Mouse (Mus musculus): Measurements from ENCODE around the gene Cep83. TPM values are rescaled to one million over a fixed set of nuclear protein-coding genes. Genes with fewer than 3 reads are reported as not detected.

The Cep83 gene
- polyA plus RNA-seq, 1 experiment from 2014 or later, result 22.5 TPM

GRCm38 (mm10) chr10:94734829-94735228, 46.4 kb downstream of the Cep83 start:
- Histone ChIP-seq H3K9ac (ENCODE audit: low read depth, low read length) (no peak overlapping the region), H3K4me3 (ENCODE audit: low read depth, low read length) (no peak overlapping the region), H3K27me3 (replicated peaks; ENCODE audit: control insufficient read depth, insufficient read depth, low read length) (no peaks in the 10 kb centered on the region), H3K9me3 (ENCODE audit: control insufficient read depth, low read length) (no peaks in the 10 kb centered on the region), H3K4me1 (ENCODE audit: control insufficient read depth, insufficient read depth, low read length) (no peaks in the 10 kb centered on the region), H3K4me2 (ENCODE audit: low read depth, low read length) (no peak overlapping the region), H3K36me3 (ENCODE audit: control insufficient read depth, insufficient read depth, low read length) (no peaks in the 10 kb centered on the region), H3K27ac (replicated peaks; ENCODE audit: low read depth, low read length) (no peak overlapping the region)
- WGBS, result over 99% methylated on average over 3 of the region's 3 CpGs
- ATAC-seq (ENCODE audit: low read depth), result no peak
- DNase-seq (ENCODE audit: low spot score), result no peak

GRCm38 (mm10) chr10:94740221-94740620, 51.8 kb downstream of the Cep83 start:
- no peak for ATAC-seq (ENCODE audit: low read depth)
- Histone ChIP-seq H3K4me3 (ENCODE audit: low read depth, low read length) (no peak overlapping the region), H3K9me3 (ENCODE audit: control insufficient read depth, low read length) (no peaks in the 10 kb centered on the region), H3K4me2 (ENCODE audit: low read depth, low read length) (no peak overlapping the region), H3K36me3 (ENCODE audit: control insufficient read depth, insufficient read depth, low read length) (no peaks in the 10 kb centered on the region), H3K9ac (ENCODE audit: low read depth, low read length) (no peak overlapping the region), H3K4me1 (ENCODE audit: control insufficient read depth, insufficient read depth, low read length) (no peaks in the 10 kb centered on the region), H3K27ac (replicated peaks; ENCODE audit: low read depth, low read length) (no peak overlapping the region), H3K27me3 (replicated peaks; ENCODE audit: control insufficient read depth, insufficient read depth, low read length) (no peaks in the 10 kb centered on the region)
- DNase-seq (ENCODE audit: low spot score), result no peak
- 70% methylated on average over 2 of the region's 2 CpGs for WGBS

DNA sequence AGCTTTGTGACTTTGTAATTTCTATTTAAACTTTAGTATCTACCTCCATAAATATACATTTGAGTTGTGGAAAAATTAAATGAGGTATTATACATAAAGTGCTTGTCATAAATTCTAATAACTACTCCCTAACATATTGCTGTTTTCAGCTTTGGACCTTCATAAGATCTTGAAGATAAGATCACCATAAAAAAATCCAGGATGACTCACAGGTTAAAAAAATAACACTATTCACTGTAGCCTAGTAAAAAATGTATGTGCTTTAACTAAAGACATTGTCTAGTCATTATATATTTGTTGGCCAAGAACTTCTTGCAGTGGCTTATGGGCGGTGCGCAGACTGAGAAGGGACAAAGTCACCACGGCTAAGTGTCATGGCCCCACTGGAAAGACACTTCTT, 53.0 kb downstream of the Cep83 start:
- ATAC-seq (ENCODE audit: low read depth) (no peak), DNase-seq (ENCODE audit: low spot score) (no peak)
- H3K4me1 ChIP-seq (ENCODE audit: control insufficient read depth, insufficient read depth, low read length), result no peaks in the 10 kb centered on the region
- H3K9ac ChIP-seq (ENCODE audit: low read depth, low read length), result no peak overlapping the region
- H3K4me3 ChIP-seq (ENCODE audit: low read depth, low read length), result no peak overlapping the region
- H3K27me3 ChIP-seq (replicated peaks; ENCODE audit: control insufficient read depth, insufficient read depth, low read length), result no peaks in the 10 kb centered on the region
- WGBS, result 98% methylated on average over 3 of the region's 3 CpGs
- H3K27ac ChIP-seq (replicated peaks; ENCODE audit: low read depth, low read length), result no peak overlapping the region
- H3K9me3 ChIP-seq (ENCODE audit: control insufficient read depth, low read length), result no peaks in the 10 kb centered on the region
- H3K4me2 ChIP-seq (ENCODE audit: low read depth, low read length), result no peak overlapping the region
- no peaks in the 10 kb centered on the region for H3K36me3 ChIP-seq (ENCODE audit: control insufficient read depth, insufficient read depth, low read length)

GRCm38 (mm10) chr10:94747011-94747410, 58.6 kb downstream of the Cep83 start:
- peaks cover 18% of the 10 kb centered on the region; the same call in 1 of the 2 replicates for H3K36me3 ChIP-seq (ENCODE audit: control insufficient read depth, insufficient read depth, low read length)
- no peak for DNase-seq (ENCODE audit: low spot score)
- H3K4me3 ChIP-seq (ENCODE audit: low read depth, low read length), result no peak overlapping the region
- no peak for ATAC-seq (ENCODE audit: low read depth)
- no peaks in the 10 kb centered on the region for H3K4me1 ChIP-seq (ENCODE audit: control insufficient read depth, insufficient read depth, low read length)
- H3K9ac ChIP-seq (ENCODE audit: low read depth, low read length), result no peak overlapping the region
- H3K4me2 ChIP-seq (ENCODE audit: low read depth, low read length), result no peak overlapping the region
- H3K9me3 ChIP-seq (ENCODE audit: control insufficient read depth, low read length), result no peaks in the 10 kb centered on the region
- WGBS, result 84% methylated on average over 2 of the region's 2 CpGs
- no peak overlapping the region for H3K27ac ChIP-seq (replicated peaks; ENCODE audit: low read depth, low read length)
- no peaks in the 10 kb centered on the region for H3K27me3 ChIP-seq (replicated peaks; ENCODE audit: control insufficient read depth, insufficient read depth, low read length)

GRCm38 (mm10) chr10:94771496-94771895, 83.0 kb downstream of the Cep83 start:
- peak; percentile 48 for DNase-seq (ENCODE audit: low spot score)
- no peaks in the 10 kb centered on the region for H3K9me3 ChIP-seq (ENCODE audit: control insufficient read depth, low read length)
- H3K36me3 ChIP-seq (ENCODE audit: control insufficient read depth, insufficient read depth, low read length), result no peaks in the 10 kb centered on the region
- no peak overlapping the region for H3K27ac ChIP-seq (replicated peaks; ENCODE audit: low read depth, low read length)
- ATAC-seq (ENCODE audit: low read depth), result no peak
- H3K4me1 ChIP-seq (ENCODE audit: control insufficient read depth, insufficient read depth, low read length), result no peaks in the 10 kb centered on the region
- no peaks in the 10 kb centered on the region for H3K27me3 ChIP-seq (replicated peaks; ENCODE audit: control insufficient read depth, insufficient read depth, low read length)
- H3K9ac ChIP-seq (ENCODE audit: low read depth, low read length), result no peak overlapping the region
- 29% methylated on average over 3 of the region's 3 CpGs for WGBS
- H3K4me2 ChIP-seq (ENCODE audit: low read depth, low read length), result no peak overlapping the region
- no peak overlapping the region for H3K4me3 ChIP-seq (ENCODE audit: low read depth, low read length)

GRCm38 (mm10) chr10:94777576-94777975, 89.1 kb downstream of the Cep83 start:
- no peaks in the 10 kb centered on the region for H3K4me1 ChIP-seq (ENCODE audit: control insufficient read depth, insufficient read depth, low read length)
- no peak overlapping the region for H3K4me3 ChIP-seq (ENCODE audit: low read depth, low read length)
- H3K9me3 ChIP-seq (ENCODE audit: control insufficient read depth, low read length), result no peaks in the 10 kb centered on the region
- peaks cover 5% of the 10 kb centered on the region; the same call in 1 of the 2 replicates for H3K36me3 ChIP-seq (ENCODE audit: control insufficient read depth, insufficient read depth, low read length)
- no peak overlapping the region for H3K4me2 ChIP-seq (ENCODE audit: low read depth, low read length)
- DNase-seq (ENCODE audit: low spot score) (no peak), ATAC-seq (ENCODE audit: low read depth) (no peak)
- H3K9ac ChIP-seq (ENCODE audit: low read depth, low read length), result no peak overlapping the region
- no peak overlapping the region for H3K27ac ChIP-seq (replicated peaks; ENCODE audit: low read depth, low read length)
- WGBS, result 93% methylated on average over 3 of the region's 3 CpGs
- no peaks in the 10 kb centered on the region for H3K27me3 ChIP-seq (replicated peaks; ENCODE audit: control insufficient read depth, insufficient read depth, low read length)

- 96% methylated on average over 4 of the region's 4 CpGs for WGBS
- no peaks in the 10 kb centered on the region for H3K4me1 ChIP-seq (ENCODE audit: control insufficient read depth, insufficient read depth, low read length)
- no peak overlapping the region for H3K27ac ChIP-seq (replicated peaks; ENCODE audit: low read depth, low read length)
- no peaks in the 10 kb centered on the region for H3K27me3 ChIP-seq (replicated peaks; ENCODE audit: control insufficient read depth, insufficient read depth, low read length)
- no peak overlapping the region for H3K4me2 ChIP-seq (ENCODE audit: low read depth, low read length)
- no peak overlapping the region for H3K9ac ChIP-seq (ENCODE audit: low read depth, low read length)
- H3K4me3 ChIP-seq (ENCODE audit: low read depth, low read length), result no peak overlapping the region
- DNase-seq (ENCODE audit: low spot score), result no peak
- no peaks in the 10 kb centered on the region for H3K9me3 ChIP-seq (ENCODE audit: control insufficient read depth, low read length)
- ATAC-seq (ENCODE audit: low read depth), result no peak
- peaks cover 5% of the 10 kb centered on the region; the same call in 1 of the 2 replicates for H3K36me3 ChIP-seq (ENCODE audit: control insufficient read depth, insufficient read depth, low read length)
Observed at GRCm38 (mm10) chr10:94779319-94779718, 90.9 kb downstream of the Cep83 start.

- H3K9me3 ChIP-seq (ENCODE audit: control insufficient read depth, low read length), result no peaks in the 10 kb centered on the region
- WGBS, result 84% methylated on average over 3 of the region's 3 CpGs
- H3K4me3 ChIP-seq (ENCODE audit: low read depth, low read length), result no peak overlapping the region
- H3K27me3 ChIP-seq (replicated peaks; ENCODE audit: control insufficient read depth, insufficient read depth, low read length), result no peaks in the 10 kb centered on the region
- H3K4me2 ChIP-seq (ENCODE audit: low read depth, low read length), result no peak overlapping the region
- DNase-seq (ENCODE audit: low spot score), result no peak
- no peak overlapping the region for H3K9ac ChIP-seq (ENCODE audit: low read depth, low read length)
- H3K36me3 ChIP-seq (ENCODE audit: control insufficient read depth, insufficient read depth, low read length), result peaks cover 5% of the 10 kb centered on the region; the same call in 1 of the 2 replicates
- ATAC-seq (ENCODE audit: low read depth), result no peak
- no peaks in the 10 kb centered on the region for H3K4me1 ChIP-seq (ENCODE audit: control insufficient read depth, insufficient read depth, low read length)
- no peak overlapping the region for H3K27ac ChIP-seq (replicated peaks; ENCODE audit: low read depth, low read length)
Observed at GRCm38 (mm10) chr10:94780618-94781262, 92.3 kb downstream of the Cep83 start.

DNA sequence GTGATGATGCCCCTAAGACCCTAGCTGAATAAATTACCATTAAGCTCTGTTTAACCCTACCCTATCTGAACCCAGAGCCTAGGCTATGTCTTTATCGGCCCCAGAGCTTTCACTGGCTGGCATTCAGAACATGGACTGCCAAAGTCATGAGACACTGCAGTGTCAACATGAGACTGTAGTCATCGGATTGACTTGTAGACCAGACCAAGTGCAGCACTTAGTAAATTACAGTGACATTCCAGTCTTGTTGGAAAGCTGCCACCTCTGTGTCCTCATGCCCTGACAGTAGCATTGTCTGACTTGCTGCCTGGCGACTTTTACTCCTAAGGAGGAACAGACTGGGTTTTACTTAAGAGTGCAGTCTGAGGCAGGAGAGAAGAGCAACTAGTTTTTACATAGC, 100.8 kb downstream of the Cep83 start:
- H3K9me3 ChIP-seq (ENCODE audit: control insufficient read depth, low read length), result no peaks in the 10 kb centered on the region
- H3K27ac ChIP-seq (replicated peaks; ENCODE audit: low read depth, low read length), result no peak overlapping the region
- 73% methylated on average over 3 of the region's 3 CpGs for WGBS
- H3K4me2 ChIP-seq (ENCODE audit: low read depth, low read length), result no peak overlapping the region
- H3K27me3 ChIP-seq (replicated peaks; ENCODE audit: control insufficient read depth, insufficient read depth, low read length), result no peaks in the 10 kb centered on the region
- H3K4me3 ChIP-seq (ENCODE audit: low read depth, low read length), result no peak overlapping the region
- no peaks in the 10 kb centered on the region for H3K4me1 ChIP-seq (ENCODE audit: control insufficient read depth, insufficient read depth, low read length)
- DNase-seq (ENCODE audit: low spot score), result peak; percentile 45
- peaks cover 11% of the 10 kb centered on the region for H3K36me3 ChIP-seq (ENCODE audit: control insufficient read depth, insufficient read depth, low read length)
- no peak overlapping the region for H3K9ac ChIP-seq (ENCODE audit: low read depth, low read length)
- no peak for ATAC-seq (ENCODE audit: low read depth)
